Mouse (Mus musculus): ENCODE data around the gene Eif4e2.

DNA sequence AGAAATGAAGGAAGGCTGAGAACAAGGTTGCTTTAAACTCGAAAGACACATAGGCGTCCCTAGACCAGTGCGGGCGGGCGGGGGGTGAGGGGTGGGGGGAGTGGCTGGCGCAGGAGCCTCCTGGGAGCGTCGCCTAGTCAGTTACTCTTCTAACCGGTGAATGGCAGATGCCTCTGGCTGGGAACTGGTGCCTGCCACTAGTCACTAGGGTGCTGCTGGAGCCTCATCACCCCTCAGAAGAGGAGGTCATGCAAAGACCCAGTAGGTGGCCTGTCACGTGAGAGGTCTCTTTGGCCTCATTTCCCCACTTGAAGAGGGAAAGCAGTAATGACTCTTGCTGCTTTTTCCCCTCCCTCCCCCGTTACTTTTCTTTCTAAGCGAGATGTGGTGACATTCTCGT, 51.5 kb downstream of the Eif4e2 start:
- TF ChIP-seq GATA1 (IDR thresholded peaks at IDR 0.05; ENCODE audit: low read length) (no peak), TAL1 (IDR thresholded peaks at IDR 0.05; ENCODE audit: low read length) (no peak)

Data from erythroblast, embryonic 14.5 days (primary cell).